Mouse (Mus musculus): ENCODE measurements around the gene 1700030K09Rik. TPM values are rescaled to one million over a fixed set of nuclear protein-coding genes. Genes with fewer than 3 reads are reported as not detected.

The 1700030K09Rik gene
- polyA plus RNA-seq (2014; fragmentation: Illumina TruSeq; extraction: RNeasy Lipid Tissue Mini Kit (QIAGEN cat#74804); ENCODE audit: low read depth, low replicate concordance), result 4.9 TPM

DNA sequence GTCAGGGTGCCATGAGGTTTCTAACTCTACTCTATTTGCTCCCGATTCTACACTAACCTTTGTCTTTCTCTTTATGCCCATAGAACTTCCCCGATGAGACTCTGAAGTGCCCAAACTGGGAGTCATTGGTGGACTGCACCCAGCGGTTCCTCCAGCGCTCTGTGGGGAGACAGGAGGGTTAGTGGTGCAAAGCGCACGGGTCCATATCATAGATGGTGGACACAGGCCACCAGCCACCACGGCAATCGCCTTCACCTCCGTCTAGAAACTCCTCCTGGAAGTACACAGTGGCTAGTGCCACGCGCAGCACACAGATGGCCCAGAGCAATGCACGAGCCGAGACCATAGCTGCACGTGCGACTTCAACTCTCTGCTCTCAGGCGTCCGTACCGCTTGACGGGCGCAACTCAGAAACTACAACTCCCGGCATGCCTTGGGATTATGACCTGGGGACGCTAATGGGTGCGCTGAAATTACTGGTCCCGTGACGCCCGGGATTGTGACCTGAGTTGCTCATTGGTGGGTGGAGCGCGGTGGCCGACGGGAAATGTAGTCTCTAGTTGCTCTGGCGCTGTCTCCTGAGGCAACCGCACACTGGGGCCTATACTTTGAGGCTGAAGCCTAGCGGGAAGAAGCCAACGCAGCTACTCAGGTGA lies at the start of gene 1700030K09Rik, which contains the start of gene Calr3:
1700030K09Rik (plus strand) TSS at position 543 of the 656 bp plus-strand sequence.
Calr3 (minus strand) TSS at position 533 of the 656 bp plus-strand sequence.

DNA sequence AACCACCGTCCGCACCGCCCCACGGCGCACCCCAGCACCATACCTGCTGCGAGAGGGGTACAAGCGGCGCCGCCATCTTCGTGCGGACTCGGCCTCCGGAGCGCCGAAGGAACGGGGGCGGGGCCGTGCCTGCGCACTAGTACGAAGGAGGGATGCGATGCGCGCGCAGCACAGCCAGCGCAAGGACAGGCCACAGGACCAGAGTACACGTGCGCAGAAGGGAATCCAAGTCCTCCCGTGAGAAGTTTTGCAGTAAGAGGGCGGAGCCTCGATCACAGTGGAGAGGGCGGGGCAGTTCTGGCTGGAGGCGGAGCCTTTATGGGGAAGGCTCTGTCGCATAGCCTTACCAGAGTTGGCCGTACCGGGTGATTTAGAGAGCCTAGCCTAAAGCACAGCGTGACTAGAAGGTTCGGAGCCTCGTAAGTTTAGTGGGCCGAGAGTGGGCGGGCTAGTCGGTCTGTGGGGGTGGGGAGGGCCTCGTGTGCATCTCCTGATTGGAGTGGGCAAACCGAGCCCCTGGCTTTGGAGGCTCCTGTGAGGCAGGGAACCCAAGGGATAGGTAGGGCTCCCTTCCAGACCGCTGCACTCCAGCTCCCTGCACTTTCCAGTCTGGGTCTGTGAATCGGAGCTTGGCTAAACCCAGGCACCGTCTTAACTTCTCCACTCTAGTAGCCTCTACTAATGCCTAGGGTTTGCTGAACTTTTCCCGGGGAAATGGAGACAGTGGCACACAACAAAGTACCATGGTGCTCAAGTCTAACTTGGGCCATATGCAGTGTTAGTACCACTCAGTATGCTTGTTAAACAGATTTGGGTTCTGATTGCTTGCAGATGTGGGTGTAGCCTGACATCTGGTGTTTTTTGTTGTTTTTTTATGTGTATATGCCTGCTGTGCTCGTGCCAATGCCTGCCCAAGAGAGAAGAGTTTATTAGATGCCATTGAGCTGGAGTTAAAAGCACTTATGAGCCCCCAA lies 22.0 kb upstream of the 1700030K09Rik start, which contains the start of gene Eps15l1:
Eps15l1 (minus strand) TSS at position 99 of the 974 bp plus-strand sequence.

DNA sequence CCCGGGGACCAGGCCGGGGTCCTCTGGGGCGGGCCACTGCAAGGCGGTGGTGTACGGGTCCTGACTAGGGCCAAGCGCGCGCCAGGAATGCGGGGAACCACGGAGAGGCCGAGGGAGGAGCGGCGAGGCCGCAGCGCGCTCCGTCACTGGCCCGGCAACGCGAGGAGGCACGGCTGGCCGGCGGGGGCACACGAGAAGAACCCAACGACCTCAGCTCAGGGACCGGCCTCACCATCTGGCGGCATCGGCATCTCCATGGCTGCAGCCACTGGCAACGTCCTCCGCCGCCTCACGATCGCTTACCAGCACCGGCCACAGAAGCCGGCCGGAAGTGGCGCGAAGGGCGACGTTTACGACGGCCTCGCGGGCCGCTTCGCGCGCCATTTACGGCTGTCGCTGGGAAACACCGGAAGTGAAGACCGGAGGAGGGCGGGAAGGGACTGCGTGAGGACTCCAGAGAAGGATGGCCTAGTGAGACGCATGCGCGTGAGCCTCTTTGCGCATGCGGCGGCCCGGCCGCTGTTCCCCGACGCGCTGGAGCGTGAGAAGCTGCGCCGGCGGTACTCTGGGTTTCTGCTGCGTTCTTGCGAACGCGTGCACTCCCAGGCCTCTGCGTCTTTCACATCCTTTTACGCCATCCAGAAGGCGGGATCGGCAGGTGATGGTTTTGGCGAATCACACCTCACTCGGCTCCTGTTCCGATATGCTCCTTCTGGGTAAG lies 31.3 kb downstream of the 1700030K09Rik start, which contains the start of gene Cherp:
Cherp (minus strand) TSS at position 401 of the 721 bp plus-strand sequence.

DNA sequence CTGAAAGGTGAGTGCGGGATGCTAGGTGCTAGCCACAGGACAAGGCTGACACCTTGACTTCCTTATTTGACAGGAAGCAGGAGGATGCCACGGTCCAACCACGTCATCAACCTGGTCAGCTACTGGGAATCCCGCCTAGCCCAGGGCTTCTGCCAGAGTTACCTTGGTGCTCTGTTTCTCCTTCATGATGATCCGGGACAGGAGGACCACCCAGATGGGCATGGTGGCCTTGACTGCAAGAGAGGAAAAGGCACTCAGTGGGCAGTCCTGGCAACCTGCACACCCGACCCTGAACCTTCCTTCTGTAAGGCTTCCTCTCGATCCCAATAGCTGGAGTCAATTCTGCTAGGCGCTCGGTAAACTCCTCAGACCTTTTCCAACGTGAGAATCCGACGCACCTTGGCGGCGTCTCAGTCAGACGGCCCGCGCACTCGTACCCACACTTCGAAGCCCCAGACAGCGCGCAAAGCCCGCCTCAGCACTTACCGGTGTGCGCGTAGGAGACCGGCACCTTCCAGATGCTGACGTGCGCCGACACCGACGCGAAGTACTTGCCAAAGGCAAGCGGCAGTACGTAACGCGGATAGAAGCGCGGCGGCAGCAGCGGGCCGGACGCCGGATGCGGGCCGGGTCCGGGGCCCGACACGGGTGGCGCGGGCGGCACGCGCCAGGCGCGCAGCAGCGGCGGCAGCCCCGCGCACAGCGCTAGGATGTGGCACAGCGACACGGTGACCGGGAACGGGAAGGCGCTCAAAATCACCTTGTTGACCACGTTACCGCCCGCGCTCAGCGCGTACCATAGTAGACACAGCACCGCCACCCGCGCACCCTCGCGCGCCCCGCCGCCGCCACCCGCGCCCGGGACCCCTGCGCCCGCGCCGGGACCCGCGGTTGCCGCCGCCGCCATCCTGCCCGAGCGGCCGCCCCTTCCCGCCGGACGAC lies 48.3 kb downstream of the 1700030K09Rik start, which contains the start of gene Slc35e1:
Slc35e1 (minus strand) TSS at position 935 of the 942 bp plus-strand sequence.

Other genes starting within 250 kb of the 1700030K09Rik start
- gene Cib3, start 231.0 kb upstream of the 1700030K09Rik start, polyA plus RNA-seq (2014; fragmentation: Illumina TruSeq; extraction: RNeasy Lipid Tissue Mini Kit (QIAGEN cat#74804); ENCODE audit: low read depth, low replicate concordance), result 1.2 TPM
- gene Gm11034, start 230.2 kb upstream of the 1700030K09Rik start, polyA plus RNA-seq (2014; fragmentation: Illumina TruSeq; extraction: RNeasy Lipid Tissue Mini Kit (QIAGEN cat#74804); ENCODE audit: low read depth, low replicate concordance), result not detected
- gene Fam32a, start 224.2 kb upstream of the 1700030K09Rik start, polyA plus RNA-seq (2014; fragmentation: Illumina TruSeq; extraction: RNeasy Lipid Tissue Mini Kit (QIAGEN cat#74804); ENCODE audit: low read depth, low replicate concordance), result 28.9 TPM
- gene Ap1m1, start 203.9 kb upstream of the 1700030K09Rik start, polyA plus RNA-seq (2014; fragmentation: Illumina TruSeq; extraction: RNeasy Lipid Tissue Mini Kit (QIAGEN cat#74804); ENCODE audit: low read depth, low replicate concordance), result 61.0 TPM
- gene Gm10282, start 138.6 kb upstream of the 1700030K09Rik start, polyA plus RNA-seq (2014; fragmentation: Illumina TruSeq; extraction: RNeasy Lipid Tissue Mini Kit (QIAGEN cat#74804); ENCODE audit: low read depth, low replicate concordance), result 2.5 TPM
- 55.2 TPM for gene Klf2, start 124.8 kb upstream of the 1700030K09Rik start, polyA plus RNA-seq (2014; fragmentation: Illumina TruSeq; extraction: RNeasy Lipid Tissue Mini Kit (QIAGEN cat#74804); ENCODE audit: low read depth, low replicate concordance)
- gene Eps15l1, start 22.4 kb upstream of the 1700030K09Rik start, polyA plus RNA-seq (2014; fragmentation: Illumina TruSeq; extraction: RNeasy Lipid Tissue Mini Kit (QIAGEN cat#74804); ENCODE audit: low read depth, low replicate concordance), result 42.1 TPM
- 40.0 TPM for gene Calr3, start within 50 bp of the 1700030K09Rik start, polyA plus RNA-seq (2014; fragmentation: Illumina TruSeq; extraction: RNeasy Lipid Tissue Mini Kit (QIAGEN cat#74804); ENCODE audit: low read depth, low replicate concordance)
- 22.3 TPM for gene Cherp, start 31.3 kb downstream of the 1700030K09Rik start, polyA plus RNA-seq (2014; fragmentation: Illumina TruSeq; extraction: RNeasy Lipid Tissue Mini Kit (QIAGEN cat#74804); ENCODE audit: low read depth, low replicate concordance)
- gene Slc35e1, start 48.7 kb downstream of the 1700030K09Rik start, polyA plus RNA-seq (2014; fragmentation: Illumina TruSeq; extraction: RNeasy Lipid Tissue Mini Kit (QIAGEN cat#74804); ENCODE audit: low read depth, low replicate concordance), result 58.8 TPM
- gene Med26, start 104.4 kb downstream of the 1700030K09Rik start, polyA plus RNA-seq (2014; fragmentation: Illumina TruSeq; extraction: RNeasy Lipid Tissue Mini Kit (QIAGEN cat#74804); ENCODE audit: low read depth, low replicate concordance), result 6.9 TPM
- 103 TPM for gene Smim7, start 127.2 kb downstream of the 1700030K09Rik start, polyA plus RNA-seq (2014; fragmentation: Illumina TruSeq; extraction: RNeasy Lipid Tissue Mini Kit (QIAGEN cat#74804); ENCODE audit: low read depth, low replicate concordance)
- 466 TPM for gene Tmem38a, start 128.2 kb downstream of the 1700030K09Rik start, polyA plus RNA-seq (2014; fragmentation: Illumina TruSeq; extraction: RNeasy Lipid Tissue Mini Kit (QIAGEN cat#74804); ENCODE audit: low read depth, low replicate concordance)
- gene Nwd1, start 202.8 kb downstream of the 1700030K09Rik start, polyA plus RNA-seq (2014; fragmentation: Illumina TruSeq; extraction: RNeasy Lipid Tissue Mini Kit (QIAGEN cat#74804); ENCODE audit: low read depth, low replicate concordance), result 0.21 TPM

All from heart, adult 10 weeks (tissue).